Mouse (Mus musculus) ZHBTc4 (cell line): ENCODE data around the gene Cdc42.
A peak's percentile ranks its signal among the peaks of the same experiment; 100 is the strongest.

Source experiments
- DNase-seq: peaks from one replicate; pipeline ENCODE4 v3.0.0-alpha.2; 2011; ENCODE audit warnings: low read depth, low spot score

The Cdc42 gene

GRCm38 (mm10) chr4:137316027-137316770, 41.3 kb downstream of the Cdc42 start:
- DNase-seq: peak; percentile 39

DNA sequence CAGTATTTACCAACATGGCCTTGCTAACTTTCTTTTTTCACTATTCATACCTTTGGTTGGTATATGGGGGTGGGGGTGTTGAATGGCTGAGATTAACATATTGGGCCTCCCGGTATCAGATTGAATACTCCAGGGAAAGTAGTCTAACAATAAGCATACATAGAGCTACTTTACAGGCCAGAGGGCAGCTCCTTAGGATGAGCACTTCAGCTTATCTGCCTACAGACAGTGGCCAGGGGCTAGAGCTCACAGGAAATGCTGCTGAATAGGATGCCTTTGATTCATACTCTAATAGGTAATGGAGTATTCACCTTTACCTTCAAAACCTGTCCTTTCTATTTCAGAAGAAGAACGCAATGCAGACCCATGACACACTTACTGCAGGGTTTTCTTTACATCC, 42.5 kb downstream of the Cdc42 start:
- no peak for DNase-seq

- DNase-seq: no peak
Observed at GRCm38 (mm10) chr4:137314561-137314960, 43.0 kb downstream of the Cdc42 start.

GRCm38 (mm10) chr4:137313511-137313910, 44.0 kb downstream of the Cdc42 start:
- peak; percentile 26 for DNase-seq

DNA sequence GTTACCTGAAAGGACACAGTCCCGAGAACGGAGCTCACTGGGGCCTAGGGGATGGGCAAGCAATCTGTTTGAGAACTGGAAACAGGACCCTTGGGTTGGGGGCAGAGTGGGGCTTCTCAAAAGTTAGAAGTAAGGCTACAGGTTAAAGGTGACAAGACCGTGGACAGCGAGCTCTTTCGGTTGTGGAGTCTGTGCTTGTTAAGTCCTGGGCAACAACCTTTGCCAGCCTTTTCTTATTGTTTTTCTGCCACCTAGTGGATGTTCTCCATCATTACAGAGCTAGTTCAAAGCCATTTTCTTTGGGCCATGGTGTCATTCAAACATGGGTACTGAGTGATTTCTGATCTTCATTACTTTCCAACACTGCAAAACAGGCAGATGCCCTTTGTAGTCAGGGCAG, 49.1 kb downstream of the Cdc42 start:
- DNase-seq: peak; percentile 64

- no peak for DNase-seq
Observed at GRCm38 (mm10) chr4:137306991-137307706, 50.4 kb downstream of the Cdc42 start.

GRCm38 (mm10) chr4:137306577-137306888, 51.0 kb downstream of the Cdc42 start:
- DNase-seq: no peak

DNA sequence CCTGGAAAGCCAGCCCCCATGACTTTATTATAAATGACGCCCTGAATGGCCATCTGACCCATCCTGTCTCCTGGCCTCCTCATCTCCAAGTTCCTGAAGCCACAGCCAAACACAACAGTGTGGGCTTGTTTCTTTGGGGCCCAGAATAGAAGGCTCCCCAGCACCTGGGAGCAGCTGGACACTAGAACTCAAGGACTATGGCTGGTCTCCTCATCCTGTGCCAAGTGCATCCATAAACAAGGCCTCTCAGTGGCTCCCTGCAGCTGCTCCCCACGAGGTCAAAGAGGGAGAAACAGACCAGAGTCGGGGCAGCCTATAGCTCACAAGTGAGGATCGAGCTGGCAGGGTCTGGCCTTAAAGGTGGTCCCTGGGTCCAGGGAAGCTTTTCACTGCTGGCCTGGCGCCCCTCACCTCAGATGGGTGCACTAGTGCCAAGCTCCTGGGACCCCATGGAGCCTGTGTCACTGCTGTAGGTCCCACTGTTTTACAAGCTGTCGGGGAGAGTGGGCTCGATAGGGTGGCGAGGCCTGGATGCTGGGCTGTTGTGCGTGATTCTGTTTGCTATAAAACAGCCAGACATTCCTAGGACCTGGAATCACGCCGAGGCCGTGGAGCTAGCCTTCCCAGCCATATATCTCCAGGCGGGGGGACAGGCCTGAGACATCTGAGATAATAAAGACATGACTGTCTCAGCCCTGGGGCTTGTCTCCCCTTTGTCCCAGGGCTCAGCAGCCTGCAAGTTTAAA, 51.5 kb downstream of the Cdc42 start:
- no peak for DNase-seq

GRCm38 (mm10) chr4:137305066-137305465, 52.5 kb downstream of the Cdc42 start:
- DNase-seq: no peak

DNA sequence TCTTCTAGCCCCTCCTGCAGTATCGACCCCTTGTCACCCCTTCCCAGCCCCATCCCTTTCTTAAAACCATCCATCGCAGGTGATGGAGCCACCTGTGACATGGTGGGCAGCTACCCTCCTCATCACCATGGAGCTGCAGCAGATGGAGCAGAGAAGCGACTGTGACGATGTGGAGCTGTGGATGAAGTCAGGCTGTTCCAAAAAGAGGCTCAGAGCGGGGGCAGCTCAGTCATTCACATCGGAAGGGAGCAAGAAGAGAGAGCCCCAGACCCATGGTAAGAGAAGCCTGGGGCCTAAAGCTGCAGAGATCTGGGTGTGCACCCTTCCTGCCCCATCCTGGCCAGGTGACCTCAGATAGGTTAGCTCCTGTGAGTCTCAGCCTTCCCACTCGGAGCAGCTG, 53.4 kb downstream of the Cdc42 start:
- DNase-seq: no peak

- DNase-seq: no peak
Observed at GRCm38 (mm10) chr4:137301635-137302034, 55.9 kb downstream of the Cdc42 start.

DNA sequence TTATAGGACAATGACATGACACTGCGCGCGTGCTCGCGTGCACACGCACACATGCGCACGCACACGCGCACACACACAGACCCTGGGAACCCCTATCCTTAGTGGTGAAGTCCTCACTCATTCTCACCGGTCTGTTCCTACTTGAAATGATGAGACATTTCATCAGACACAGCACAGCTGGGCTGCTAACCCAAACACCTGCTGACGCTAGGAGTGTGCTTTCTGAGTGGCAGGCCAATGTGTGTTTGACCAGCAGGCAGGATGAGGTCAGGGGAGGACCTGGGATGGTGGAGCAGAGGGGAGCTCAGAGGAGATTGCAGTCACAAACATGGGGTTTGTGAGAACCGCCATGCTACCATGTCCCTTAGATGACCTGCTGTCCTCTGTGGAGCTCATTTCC, 57.3 kb downstream of the Cdc42 start:
- DNase-seq: no peak

DNA sequence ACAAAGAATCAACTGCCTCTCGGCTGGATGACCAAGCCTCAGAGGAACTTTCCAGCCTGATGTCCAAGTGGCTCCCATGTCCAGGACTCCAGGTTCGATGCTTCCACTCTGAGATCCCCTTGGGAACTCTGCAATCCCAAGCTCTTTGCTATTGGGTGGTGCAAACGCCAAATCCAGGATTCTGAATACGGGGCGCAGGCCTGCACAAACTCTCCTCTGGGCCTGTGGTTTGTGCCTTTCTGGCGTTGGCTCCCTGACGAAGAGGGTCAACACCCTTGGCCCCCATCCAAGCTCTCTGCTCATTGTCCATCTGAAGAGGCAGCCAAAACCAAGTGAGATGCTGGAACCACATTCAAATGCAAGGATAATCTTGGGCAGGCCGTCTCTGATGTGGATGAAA, 59.1 kb downstream of the Cdc42 start:
- DNase-seq: no peak

- DNase-seq: no peak
Observed at GRCm38 (mm10) chr4:137297611-137298010, 59.9 kb downstream of the Cdc42 start.

- DNase-seq: no peak
Observed at GRCm38 (mm10) chr4:137294951-137295350, 62.6 kb downstream of the Cdc42 start.

DNA sequence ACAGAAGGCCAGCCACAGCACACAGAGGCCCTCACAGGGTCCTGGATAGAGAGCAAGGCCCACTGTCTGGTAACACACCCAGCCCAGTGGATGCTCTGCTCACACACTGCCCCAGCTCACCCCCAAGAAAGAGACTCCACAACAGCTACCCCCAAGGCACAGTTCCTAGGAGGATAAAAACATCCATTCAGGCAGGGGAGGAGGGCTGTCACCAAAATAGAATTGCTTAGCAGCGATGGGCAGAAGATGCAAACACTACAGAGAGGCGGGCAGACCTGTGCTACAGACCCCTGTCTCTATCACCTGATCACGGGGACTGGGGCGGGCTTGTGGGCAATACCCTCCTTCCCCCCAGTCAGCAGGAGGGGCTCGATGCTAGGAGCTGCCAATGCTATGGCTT, 63.0 kb downstream of the Cdc42 start:
- no peak for DNase-seq

- DNase-seq: no peak
Observed at GRCm38 (mm10) chr4:137294032-137294431, 63.5 kb downstream of the Cdc42 start.

DNA sequence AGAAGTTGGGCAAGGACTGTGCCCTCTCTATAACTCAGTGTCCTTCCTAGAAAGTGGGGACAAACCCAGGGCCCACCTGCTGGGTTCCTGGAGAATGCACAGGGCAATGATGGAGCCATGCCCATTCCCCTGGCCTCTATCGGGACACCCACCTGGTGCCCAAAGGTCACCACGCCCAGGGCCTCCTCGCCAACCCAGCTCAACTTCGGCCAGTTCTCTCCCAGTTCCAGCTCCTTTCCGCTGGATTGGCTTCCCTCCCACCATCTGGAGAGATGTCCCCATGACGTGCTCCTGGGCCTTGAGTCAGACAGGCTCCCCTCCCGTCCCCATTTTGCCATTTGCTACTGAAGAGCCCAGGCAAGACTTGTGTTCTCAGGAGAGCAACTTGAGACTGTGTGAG, 64.9 kb downstream of the Cdc42 start:
- no peak for DNase-seq

DNA sequence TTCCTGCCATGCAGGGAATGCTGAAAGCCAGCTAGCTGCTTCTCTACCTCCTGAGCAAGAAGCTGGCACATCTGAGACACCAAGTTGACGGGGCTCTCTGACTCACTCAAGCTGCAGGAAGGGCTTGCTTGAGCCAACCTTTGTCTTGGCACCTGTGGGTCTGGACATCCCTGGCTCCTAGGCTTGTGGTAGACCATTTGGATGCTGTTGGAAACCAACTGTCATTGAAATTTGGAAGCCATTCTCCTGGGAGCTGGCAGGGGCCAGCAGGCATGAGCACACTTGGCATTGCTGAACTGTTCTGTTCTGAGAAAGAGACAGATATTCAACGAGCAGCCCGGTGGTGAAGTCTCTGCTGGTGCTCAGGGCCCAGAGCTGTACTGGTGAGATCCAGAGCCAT, 67.3 kb downstream of the Cdc42 start:
- no peak for DNase-seq

- no peak for DNase-seq
Observed at GRCm38 (mm10) chr4:137289701-137290100, 67.8 kb downstream of the Cdc42 start.

GRCm38 (mm10) chr4:137287818-137288217, 69.7 kb downstream of the Cdc42 start:
- DNase-seq: peak; percentile 52

- DNase-seq: no peak
Observed at GRCm38 (mm10) chr4:137287206-137287605, 70.3 kb downstream of the Cdc42 start.

DNA sequence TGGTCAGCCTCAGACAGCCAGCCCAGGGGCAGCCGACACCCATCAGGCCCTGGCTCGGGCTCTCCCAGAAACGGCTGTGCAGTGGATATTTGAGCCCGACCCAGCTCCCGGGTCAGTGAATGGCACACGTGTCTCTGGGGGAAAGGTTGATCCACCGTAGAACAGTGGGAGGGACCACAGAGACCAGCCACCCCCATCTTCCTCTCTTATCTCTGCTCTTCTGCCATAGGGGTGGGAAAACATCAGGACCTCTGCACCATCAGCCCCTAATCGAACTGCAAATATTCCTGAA, 70.9 kb downstream of the Cdc42 start:
- no peak for DNase-seq
